Mouse (Mus musculus): ENCODE results near the gene Tmem175. TPM values are rescaled to one million over a fixed set of nuclear protein-coding genes. Genes with fewer than 3 reads are reported as not detected.

Gene Tmem175
- total and polyA plus RNA-seq, 2 experiments from 2014 or later: 12.3 to 24.5 TPM

DNA sequence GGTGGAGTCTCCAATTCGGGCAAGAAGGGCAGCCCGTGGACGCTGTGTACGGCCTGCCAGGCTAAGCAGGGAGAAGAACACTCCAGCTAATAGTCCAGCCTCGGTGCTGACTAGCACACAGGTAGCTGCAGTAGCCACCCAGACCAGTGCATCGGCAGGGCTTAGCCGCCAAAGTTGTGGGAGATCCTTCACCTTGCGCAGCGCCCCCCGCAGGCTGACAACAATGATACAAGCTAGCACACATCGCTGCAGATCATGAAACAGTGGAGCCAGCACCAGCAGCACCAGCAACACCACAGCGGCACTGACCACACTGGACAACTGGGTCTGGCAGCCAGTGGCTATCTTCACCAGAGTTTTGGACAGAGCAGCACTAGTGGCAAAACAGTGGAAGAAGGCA, 42.2 kb downstream of the Tmem175 start:
- ATAC-seq (ENCODE audit: insufficient read depth, low read depth): no peak
- WGBS: 90% methylated on average over 12 of the region's 12 CpGs

GRCm38 (mm10) chr5:108674624-108675023, 45.1 kb downstream of the Tmem175 start:
- Histone ChIP-seq H3K4me3 (ENCODE audit: low read depth, low read length) (no peak overlapping the region), H3K4me2 (ENCODE audit: low read depth, low read length) (no peak overlapping the region), H3K4me1 (ENCODE audit: control insufficient read depth, insufficient read depth) (peaks cover 17% of the 10 kb centered on the region), H3K36me3 (replicated peaks; ENCODE audit: control insufficient read depth, insufficient read depth, low read length) (peaks cover 10% of the 10 kb centered on the region; the same call in 1 of the 2 replicates), H3K9ac (replicated peaks; ENCODE audit: low read depth, low read length) (no peak overlapping the region), H3K27ac (ENCODE audit: low read depth) (no peak overlapping the region), H3K9me3 (replicated peaks; ENCODE audit: control insufficient read depth, low read length) (no peaks in the 10 kb centered on the region), H3K27me3 (ENCODE audit: control insufficient read depth, insufficient read depth, low read length) (no peaks in the 10 kb centered on the region)
- DNase-seq (ENCODE audit: low spot score) (no peak), ATAC-seq (ENCODE audit: insufficient read depth, low read depth) (no peak)
- 75% methylated on average over 2 of the region's 2 CpGs for WGBS
- no peak for TF ChIP-seq EP300 (IDR thresholded peaks at IDR 0.05; ENCODE audit: low read depth)
- TF ChIP-seq CTCF (IDR thresholded peaks at IDR 0.05; ENCODE audit: low read depth): no peak

More for the DNA sequence above, 42.2 kb downstream of the Tmem175 start:
- Histone ChIP-seq H3K9me3 (replicated peaks; ENCODE audit: control insufficient read depth, low read length) (no peaks in the 10 kb centered on the region), H3K36me3 (replicated peaks; ENCODE audit: control insufficient read depth, insufficient read depth, low read length) (peaks cover 10% of the 10 kb centered on the region; the same call in 1 of the 2 replicates), H3K4me2 (ENCODE audit: low read depth, low read length) (no peak overlapping the region), H3K4me1 (ENCODE audit: control insufficient read depth, insufficient read depth) (peaks cover 19% of the 10 kb centered on the region; the same call in 1 of the 2 replicates), H3K4me3 (ENCODE audit: low read depth, low read length) (no peak overlapping the region), H3K9ac (replicated peaks; ENCODE audit: low read depth, low read length) (no peak overlapping the region), H3K27me3 (ENCODE audit: control insufficient read depth, insufficient read depth, low read length) (no peaks in the 10 kb centered on the region), H3K27ac (ENCODE audit: low read depth) (no peak overlapping the region)
- no peak for DNase-seq (ENCODE audit: low spot score)
- no peak for TF ChIP-seq CTCF (IDR thresholded peaks at IDR 0.05; ENCODE audit: low read depth)
- no peak for TF ChIP-seq EP300 (IDR thresholded peaks at IDR 0.05; ENCODE audit: low read depth)

DNA sequence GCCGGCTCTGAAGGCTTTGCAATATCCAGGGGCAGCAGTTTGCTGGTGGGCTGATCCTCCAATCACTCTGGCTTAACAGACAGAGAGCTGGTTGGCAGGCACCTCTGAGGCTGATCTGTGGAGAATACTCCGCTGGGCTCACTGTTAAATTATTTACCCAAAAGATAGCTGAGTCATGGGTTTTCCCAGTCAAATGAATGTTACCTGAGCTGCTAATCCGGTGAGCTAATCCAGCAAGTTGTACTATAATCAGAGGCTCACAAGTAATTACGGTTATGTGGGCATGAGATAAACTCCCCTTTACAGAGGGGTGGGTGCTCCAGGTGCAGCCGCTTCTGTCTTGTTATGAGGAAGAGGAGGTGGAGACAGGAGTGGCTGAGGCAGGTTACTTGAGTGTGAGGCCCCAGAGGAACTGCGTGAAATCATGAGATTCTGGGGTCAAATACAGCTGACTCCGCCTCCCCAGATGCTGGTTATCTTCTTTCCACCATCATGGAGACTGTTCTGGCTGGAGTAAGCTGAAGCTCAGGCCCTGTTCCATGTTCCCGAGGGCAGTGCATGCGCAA, 45.8 kb downstream of the Tmem175 start, which contains the start of gene Slc26a1:
TSS of gene Slc26a1 (minus strand) at position 319 of the 566 bp plus-strand sequence.
- Histone ChIP-seq H3K9ac (replicated peaks; ENCODE audit: low read depth, low read length) (no peak within 1 kb of the TSS), H3K27ac (ENCODE audit: low read depth) (no peak within 1 kb of the TSS), H3K4me2 (ENCODE audit: low read depth, low read length) (no peak within 1 kb of the TSS), H3K4me3 (ENCODE audit: low read depth, low read length) (no peak within 1 kb of the TSS), H3K4me1 (ENCODE audit: control insufficient read depth, insufficient read depth) (peaks cover 10% of the 10 kb centered on the region), H3K9me3 (replicated peaks; ENCODE audit: control insufficient read depth, low read length) (no peaks in the 10 kb centered on the region), H3K27me3 (ENCODE audit: control insufficient read depth, insufficient read depth, low read length) (no peaks in the 10 kb centered on the region), H3K36me3 (replicated peaks; ENCODE audit: control insufficient read depth, insufficient read depth, low read length) (peaks cover 12% of the 10 kb centered on the region; the same call in 1 of the 2 replicates)
- ATAC-seq (ENCODE audit: insufficient read depth, low read depth): no peak
- DNase-seq (ENCODE audit: low spot score): no peak
- no peak for TF ChIP-seq CTCF (IDR thresholded peaks at IDR 0.05; ENCODE audit: low read depth)
- no peak for TF ChIP-seq EP300 (IDR thresholded peaks at IDR 0.05; ENCODE audit: low read depth)
- WGBS: 78% methylated on average over 9 of the region's 9 CpGs

DNA sequence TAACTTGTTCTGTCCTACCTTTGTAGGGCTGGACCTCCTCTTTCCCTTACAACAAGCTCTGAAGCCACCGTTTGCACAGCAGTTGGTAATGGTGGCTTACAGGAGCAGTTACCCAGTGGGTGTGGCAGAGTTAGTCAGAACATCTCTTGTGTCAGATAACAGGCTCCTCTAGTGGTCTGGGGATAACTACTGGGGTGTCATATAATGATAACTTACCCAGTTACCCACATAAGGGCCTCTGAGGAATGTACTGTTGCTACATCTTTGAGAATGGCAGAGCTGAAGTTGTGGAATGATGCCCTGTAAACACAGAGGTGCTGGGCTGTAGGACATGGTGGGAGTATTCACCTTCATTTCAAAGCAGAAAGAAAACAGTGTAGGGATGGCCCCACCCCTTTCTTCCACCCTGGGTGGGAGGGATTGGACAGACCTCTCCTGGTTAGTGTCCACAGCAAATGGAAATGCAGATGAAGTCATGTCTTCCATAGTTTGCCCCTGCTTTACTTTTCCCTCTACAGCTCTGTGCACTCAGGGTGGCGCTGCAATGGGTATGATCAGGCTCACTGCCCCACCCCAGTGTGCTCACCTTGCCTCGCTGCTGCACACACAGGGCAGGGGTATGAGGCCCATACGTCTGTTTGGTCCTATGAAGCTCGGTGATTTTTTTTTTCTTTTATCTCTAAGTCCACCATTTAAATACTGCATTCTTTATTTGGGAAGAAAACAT, 47.4 kb downstream of the Tmem175 start:
- Histone ChIP-seq H3K27ac (ENCODE audit: low read depth) (peak overlapping the region; percentile 3; the same call in 1 of the 2 replicates), H3K4me3 (ENCODE audit: low read depth, low read length) (peak overlapping the region; percentile 32), H3K9me3 (replicated peaks; ENCODE audit: control insufficient read depth, low read length) (no peaks in the 10 kb centered on the region), H3K4me2 (ENCODE audit: low read depth, low read length) (peak overlapping the region; percentile 55), H3K9ac (replicated peaks; ENCODE audit: low read depth, low read length) (peak overlapping the region; percentile 48; the same call in 1 of the 2 replicates), H3K27me3 (ENCODE audit: control insufficient read depth, insufficient read depth, low read length) (no peaks in the 10 kb centered on the region), H3K4me1 (ENCODE audit: control insufficient read depth, insufficient read depth) (peaks cover 10% of the 10 kb centered on the region), H3K36me3 (replicated peaks; ENCODE audit: control insufficient read depth, insufficient read depth, low read length) (peaks cover 20% of the 10 kb centered on the region; the same call in 1 of the 2 replicates)
- 20% methylated on average over 5 of the region's 5 CpGs for WGBS
- TF ChIP-seq EP300 (IDR thresholded peaks at IDR 0.05; ENCODE audit: low read depth) (no peak), CTCF (IDR thresholded peaks at IDR 0.05; ENCODE audit: low read depth) (no peak)
- ATAC-seq (ENCODE audit: insufficient read depth, low read depth): peak; percentile 45
- no peak for DNase-seq (ENCODE audit: low spot score)

GRCm38 (mm10) chr5:108677605-108678295, 48.2 kb downstream of the Tmem175 start:
- Histone ChIP-seq H3K27me3 (ENCODE audit: control insufficient read depth, insufficient read depth, low read length) (no peaks in the 10 kb centered on the region), H3K36me3 (replicated peaks; ENCODE audit: control insufficient read depth, insufficient read depth, low read length) (0 out of 2 replicates have a peak, but pooled peaks cover 18% of the 10 kb centered on the region), H3K4me3 (ENCODE audit: low read depth, low read length) (peak overlapping the region; percentile 32), H3K9ac (replicated peaks; ENCODE audit: low read depth, low read length) (peak overlapping the region; percentile 48), H3K4me2 (ENCODE audit: low read depth, low read length) (peak overlapping the region; percentile 55), H3K27ac (ENCODE audit: low read depth) (peak overlapping the region; percentile 3; the same call in 1 of the 2 replicates), H3K9me3 (replicated peaks; ENCODE audit: control insufficient read depth, low read length) (no peaks in the 10 kb centered on the region), H3K4me1 (ENCODE audit: control insufficient read depth, insufficient read depth) (peaks cover 10% of the 10 kb centered on the region)
- TF ChIP-seq CTCF (IDR thresholded peaks at IDR 0.05; ENCODE audit: low read depth): no peak
- TF ChIP-seq EP300 (IDR thresholded peaks at IDR 0.05; ENCODE audit: low read depth): no peak
- DNase-seq (ENCODE audit: low spot score) (peak; percentile 66), ATAC-seq (ENCODE audit: insufficient read depth, low read depth) (peak; percentile 78)
- WGBS: 5% methylated on average over 25 of the region's 25 CpGs
